Mouse (Mus musculus): Measurements from ENCODE around the gene Defb41. TPM values are rescaled to one million over a fixed set of nuclear protein-coding genes. Genes with fewer than 3 reads are reported as not detected.

The Defb41 gene
- total and polyA plus RNA-seq, 3 experiments, result not detected

DNA sequence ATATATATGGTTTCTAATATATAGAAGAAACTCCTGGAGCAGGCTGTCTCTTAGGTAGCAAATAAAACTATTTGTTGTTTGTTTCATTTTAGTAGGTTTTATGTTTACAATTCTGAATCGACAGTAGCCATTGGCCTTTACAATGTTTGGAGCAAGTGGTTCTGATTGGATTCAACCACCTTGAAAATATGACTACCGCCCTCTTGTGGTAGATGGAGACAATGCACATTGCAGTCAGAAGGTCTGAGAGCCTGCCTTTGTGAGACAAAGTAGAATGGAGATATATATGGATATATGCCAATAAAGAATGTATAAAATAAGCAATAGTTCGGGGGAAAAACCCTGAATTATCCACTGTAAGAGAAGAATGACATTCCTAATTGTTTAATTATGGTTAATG, 23.9 kb upstream of the Defb41 start:
- peak; percentile 2 for DNase-seq (ENCODE audit: extremely low read depth)
- Histone ChIP-seq H3K4me3 (replicated peaks in 1 of 3; ENCODE audit: low read depth in 2 of 3, low read length in 2 of 3, poor library complexity in 1 of 3) (no peak overlapping the region), H3K4me1 (ENCODE audit: control insufficient read depth in 1 of 2, insufficient read depth in 2 of 2) (no peaks in the 10 kb centered on the region), H3K9me3 (replicated peaks; ENCODE audit: low read length) (peaks cover 24% of the 10 kb centered on the region), H3K27ac (ENCODE audit: insufficient read depth, low read depth) (no peak overlapping the region), H3K4me2 (ENCODE audit: insufficient read depth, low read depth, poor library complexity, severe bottlenecking) (no peak overlapping the region), H3K9ac (ENCODE audit: insufficient read depth, low read depth) (no peak overlapping the region), H3K27me3 (replicated peaks) (no peaks in the 10 kb centered on the region), H3K36me3 (replicated peaks in 1 of 2; ENCODE audit: control insufficient read depth in 1 of 2, insufficient read depth in 1 of 2, low read length in 1 of 2) (no peaks in the 10 kb centered on the region), H3K79me2 (replicated peaks; ENCODE audit: control insufficient read depth, extremely low read depth, insufficient read depth, poor library complexity, severe bottlenecking) (no peaks in the 10 kb centered on the region)
- no peak for TF ChIP-seq CHD2 (IDR thresholded peaks at IDR 0.05; ENCODE audit: low read length)
- no peak for TF ChIP-seq ZNF384 (IDR thresholded peaks at IDR 0.05; ENCODE audit: low read depth, low read length)
- no peak for TF ChIP-seq JUN (IDR thresholded peaks at IDR 0.05; ENCODE audit: insufficient read depth, low read depth, low read length)
- no peak for TF ChIP-seq MAFK (IDR thresholded peaks at IDR 0.05; ENCODE audit: insufficient replicate concordance, low read length)
- no peak for TF ChIP-seq USF2 (conservative IDR thresholded peaks at IDR 0.05; ENCODE audit: low read depth, low read length)
- no peak for TF ChIP-seq USF1 (IDR thresholded peaks at IDR 0.05; ENCODE audit: low read depth, low read length)
- no peak for TF ChIP-seq SIN3A (IDR thresholded peaks at IDR 0.05; ENCODE audit: low read length)
- TF ChIP-seq GABPA (IDR thresholded peaks at IDR 0.05; ENCODE audit: insufficient replicate concordance, low read depth, low read length), result no peak
- TF ChIP-seq KAT2A (IDR thresholded peaks at IDR 0.05; ENCODE audit: insufficient replicate concordance, low read length), result no peak
- no peak for TF ChIP-seq MYC (IDR thresholded peaks at IDR 0.05; ENCODE audit: low read depth, low read length)
- no peak for TF ChIP-seq ELF1 (IDR thresholded peaks at IDR 0.05; ENCODE audit: low read depth, low read length)
- no peak for TF ChIP-seq POLR2A (IDR thresholded peaks at IDR 0.05; ENCODE audit: low read depth, low read length)
- no peak for TF ChIP-seq JUND (conservative IDR thresholded peaks at IDR 0.05; ENCODE audit: low read depth, low read length)
- no peak for TF ChIP-seq MEF2A (IDR thresholded peaks at IDR 0.05; ENCODE audit: borderline replicate concordance, low read depth, low read length)
- TF ChIP-seq UBTF (IDR thresholded peaks at IDR 0.05; ENCODE audit: low read depth, low read length), result no peak
- TF ChIP-seq ZKSCAN1 (IDR thresholded peaks at IDR 0.05; ENCODE audit: borderline replicate concordance, low read depth, low read length), result no peak
- no peak for TF ChIP-seq ETS1 (conservative IDR thresholded peaks at IDR 0.05; ENCODE audit: low read depth, low read length)
- no peak for TF ChIP-seq EP300 (IDR thresholded peaks at IDR 0.05; ENCODE audit: low read length)
- TF ChIP-seq HCFC1 (IDR thresholded peaks at IDR 0.05; ENCODE audit: low read depth, low read length), result no peak
- dilution Hi-C loops (cut with MboI; ENCODE audit: extremely low pct_ligation_motif_present, extremely low pct_unique_long_range_greater_than_20kb, low sequenced_read_pairs) (no loop called here), in situ Hi-C loops (cut with MboI; ENCODE audit: low pct_ligation_motif_present, low pct_unique_long_range_greater_than_20kb, low sequenced_read_pairs) (no loop called here)

DNA sequence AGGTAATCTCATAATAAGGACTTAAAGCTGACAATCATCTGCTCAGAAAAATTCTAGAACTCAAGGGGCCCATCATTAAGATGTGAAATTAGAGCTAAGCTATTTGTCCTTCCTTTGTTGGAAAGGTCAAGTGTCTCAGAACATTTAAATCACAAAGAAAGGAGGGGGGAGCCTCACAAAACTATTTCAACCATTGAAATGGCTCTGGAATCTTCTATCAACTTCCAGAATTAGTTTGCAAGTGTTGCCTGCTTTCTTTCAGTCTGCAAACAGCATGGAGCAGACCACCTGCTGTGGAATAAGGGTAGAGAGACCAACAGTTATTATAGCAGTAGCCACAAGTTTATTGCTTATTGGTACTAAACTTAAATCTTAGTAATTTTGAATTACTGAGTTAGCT, 22.4 kb upstream of the Defb41 start:
- Histone ChIP-seq H3K4me1 (ENCODE audit: control insufficient read depth in 1 of 2, insufficient read depth in 2 of 2) (no peaks in the 10 kb centered on the region), H3K36me3 (replicated peaks in 1 of 2; ENCODE audit: control insufficient read depth in 1 of 2, insufficient read depth in 1 of 2, low read length in 1 of 2) (no peaks in the 10 kb centered on the region), H3K79me2 (replicated peaks; ENCODE audit: control insufficient read depth, extremely low read depth, insufficient read depth, poor library complexity, severe bottlenecking) (no peaks in the 10 kb centered on the region), H3K9ac (ENCODE audit: insufficient read depth, low read depth) (no peak overlapping the region), H3K4me3 (replicated peaks in 1 of 3; ENCODE audit: low read depth in 2 of 3, low read length in 2 of 3, poor library complexity in 1 of 3) (no peak overlapping the region), H3K9me3 (replicated peaks; ENCODE audit: low read length) (peaks cover 24% of the 10 kb centered on the region), H3K27ac (ENCODE audit: insufficient read depth, low read depth) (no peak overlapping the region), H3K4me2 (ENCODE audit: insufficient read depth, low read depth, poor library complexity, severe bottlenecking) (no peak overlapping the region), H3K27me3 (replicated peaks) (no peaks in the 10 kb centered on the region)
- dilution Hi-C loops (cut with MboI; ENCODE audit: extremely low pct_ligation_motif_present, extremely low pct_unique_long_range_greater_than_20kb, low sequenced_read_pairs) (no loop called here), in situ Hi-C loops (cut with MboI; ENCODE audit: low pct_ligation_motif_present, low pct_unique_long_range_greater_than_20kb, low sequenced_read_pairs) (no loop called here)
- DNase-seq (ENCODE audit: extremely low read depth), result no peak
- TF ChIP-seq RAD21 (IDR thresholded peaks at IDR 0.05; ENCODE audit: low read depth, low read length), result no peak
- TF ChIP-seq MXI1 (IDR thresholded peaks at IDR 0.05; ENCODE audit: low read depth, low read length), result no peak
- TF ChIP-seq ZMIZ1 (IDR thresholded peaks at IDR 0.05; ENCODE audit: low read depth, low read length), result no peak
- no peak for TF ChIP-seq JUN (IDR thresholded peaks at IDR 0.05; ENCODE audit: insufficient read depth, low read depth, low read length)
- TF ChIP-seq RCOR1 (conservative IDR thresholded peaks at IDR 0.05; ENCODE audit: low read depth, low read length), result no peak
- TF ChIP-seq MAFK (IDR thresholded peaks at IDR 0.05; ENCODE audit: insufficient replicate concordance, low read length), result no peak
- TF ChIP-seq TBP (conservative IDR thresholded peaks at IDR 0.05; ENCODE audit: low read depth, low read length), result no peak
- TF ChIP-seq MYC (IDR thresholded peaks at IDR 0.05; ENCODE audit: low read depth, low read length), result no peak
- no peak for TF ChIP-seq CTCF (conservative IDR thresholded peaks at IDR 0.05 in 1 of 2, IDR thresholded peaks at IDR 0.05 in 1 of 2; ENCODE audit: low read depth in 2 of 2, low read length in 2 of 2)
- no peak for TF ChIP-seq KAT2A (IDR thresholded peaks at IDR 0.05; ENCODE audit: insufficient replicate concordance, low read length)
- no peak for TF ChIP-seq MAX (IDR thresholded peaks at IDR 0.05; ENCODE audit: low read length)

All from CH12.LX (cell line).